Mouse (Mus musculus) adrenal gland (tissue): ENCODE measurements around the gene Gpr18.
"Not testable (repeated sequence)": the region's sequence is repeated elsewhere in the genome, so short reads cannot be mapped to it uniquely, and the experiment has no call there.

Experiments used
- intact Hi-C: fragments of 180-260 bp; cut with DNase I; formaldehyde crosslinking; loops from one replicate; pipeline ENCODE4 v1.15.1; 2025

The Gpr18 gene

DNA sequence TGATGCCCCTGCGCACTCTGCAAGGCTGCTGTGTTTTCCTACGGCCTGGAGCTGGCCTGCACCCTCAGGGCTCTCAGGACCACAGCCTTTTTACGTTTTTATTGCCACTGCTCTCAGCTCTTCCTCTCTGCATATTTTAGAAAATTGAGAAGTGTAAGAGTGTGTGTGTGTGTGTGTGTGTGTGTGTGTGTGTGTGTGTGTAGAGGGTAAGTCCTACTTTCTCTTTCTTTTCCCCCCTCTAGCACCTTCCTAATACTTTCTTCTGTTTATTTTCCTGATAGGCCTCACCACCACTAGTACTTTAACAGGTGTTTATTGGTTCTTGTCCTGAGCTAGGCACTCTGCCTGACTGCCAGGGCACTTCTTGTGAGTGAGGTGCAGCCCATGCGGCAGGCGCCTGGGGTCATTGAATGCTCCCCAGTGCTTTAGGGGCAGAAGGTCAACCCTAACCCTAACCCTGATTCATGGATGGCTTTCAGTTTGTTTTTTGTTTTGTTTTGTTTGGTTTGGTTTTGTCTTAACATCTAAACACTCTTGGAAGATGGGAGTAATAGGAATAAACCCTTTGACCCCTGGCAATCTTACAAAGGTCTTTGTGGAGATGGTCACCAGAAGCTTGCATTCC, 21.0 kb downstream of the Gpr18 start:
- intact Hi-C loops, result no loop called here

DNA sequence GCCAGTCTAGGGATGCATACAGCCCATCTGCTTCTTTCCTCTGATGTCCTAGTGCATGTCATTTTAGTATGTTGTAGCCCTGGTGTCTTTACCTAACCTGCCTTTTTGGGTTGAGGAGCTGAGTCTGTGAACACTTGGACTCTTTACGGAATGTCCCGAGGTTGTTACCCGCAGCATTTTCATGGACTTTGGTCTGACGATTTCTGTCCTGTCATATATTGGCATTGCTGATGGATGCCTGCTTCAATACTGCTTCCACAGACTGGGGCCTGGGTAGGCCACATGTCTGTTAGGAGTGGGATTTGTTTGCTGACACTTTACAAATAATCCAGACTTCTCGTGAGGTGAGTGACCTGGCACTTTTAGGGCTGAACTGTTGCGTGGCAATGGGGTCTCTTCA, 21.8 kb downstream of the Gpr18 start:
- intact Hi-C loops, result no loop called here

DNA sequence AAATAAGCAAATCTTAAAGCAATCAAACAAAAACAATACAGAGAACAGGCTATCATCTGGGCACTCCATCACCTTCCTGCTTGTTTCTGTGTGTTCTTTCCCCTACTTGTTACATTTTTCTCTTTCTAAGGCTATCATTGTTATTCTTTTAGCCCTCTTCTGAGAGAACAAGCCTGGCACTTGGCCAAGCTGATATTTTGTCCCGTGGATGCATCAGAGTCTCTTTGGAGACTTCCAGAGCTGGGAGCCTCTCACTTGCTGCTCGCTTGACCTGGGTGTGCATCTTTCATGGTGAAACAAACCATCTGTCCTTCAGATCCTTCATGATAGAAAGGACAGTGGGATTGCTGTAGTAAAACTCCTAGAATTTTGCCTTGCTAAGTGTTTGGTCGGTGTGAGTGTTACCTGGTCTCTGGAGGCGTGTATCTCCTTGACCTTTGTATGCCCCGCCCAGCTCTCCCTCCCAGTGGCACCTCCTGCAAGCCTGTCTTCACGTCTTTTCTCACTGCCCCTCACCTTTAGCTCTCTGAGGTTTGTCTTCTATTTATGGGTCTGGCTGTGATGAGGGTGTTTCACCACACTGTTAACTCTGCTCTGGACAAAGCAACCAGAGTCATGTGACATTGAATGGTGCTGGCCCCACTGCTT, 31.3 kb downstream of the Gpr18 start:
- intact Hi-C loops, result no loop called here

DNA sequence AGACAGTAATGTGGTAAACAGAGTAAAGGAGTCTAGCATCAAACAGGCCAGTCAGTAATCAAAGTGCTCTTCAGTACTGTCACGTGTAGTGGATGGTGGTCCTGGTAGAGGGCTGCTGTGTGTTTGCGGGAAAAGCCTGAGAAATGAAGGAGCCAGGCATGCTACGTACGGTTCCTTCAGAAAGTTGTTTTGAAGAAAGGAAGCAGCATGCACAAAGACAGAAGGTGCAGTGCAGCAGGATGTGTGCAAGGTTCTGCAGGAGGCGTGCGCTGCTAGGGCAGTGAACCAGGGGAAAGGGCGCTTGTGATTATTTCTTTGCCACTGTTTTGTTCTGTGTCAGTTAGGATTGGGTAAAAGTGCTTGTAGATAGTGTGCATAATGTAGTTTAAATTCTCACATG, 34.4 kb downstream of the Gpr18 start:
- intact Hi-C loops, result no loop called here

- intact Hi-C loops, result no loop called here
Measured at GRCm38 (mm10) chr14:121879266-121879840, 36.2 kb downstream of the Gpr18 start.

DNA sequence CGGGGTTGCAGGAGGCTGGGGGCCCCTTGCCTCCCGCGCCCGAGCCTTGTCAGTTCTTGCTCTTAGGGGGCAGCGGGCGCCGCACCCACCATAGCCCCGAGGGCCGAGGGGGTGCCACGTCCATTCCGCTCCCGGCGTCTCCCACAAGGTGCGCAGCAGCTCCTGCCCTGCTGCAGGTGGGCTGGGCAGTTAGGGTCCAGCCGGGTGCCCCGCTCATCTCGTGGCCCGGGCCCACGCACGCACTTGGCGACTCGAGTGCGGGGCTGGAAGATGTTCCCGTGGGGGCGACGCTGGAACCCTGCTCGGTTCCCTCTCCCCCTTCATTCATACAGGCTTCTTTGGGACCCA, 36.7 kb downstream of the Gpr18 start:
- intact Hi-C loops, result no loop called here

DNA sequence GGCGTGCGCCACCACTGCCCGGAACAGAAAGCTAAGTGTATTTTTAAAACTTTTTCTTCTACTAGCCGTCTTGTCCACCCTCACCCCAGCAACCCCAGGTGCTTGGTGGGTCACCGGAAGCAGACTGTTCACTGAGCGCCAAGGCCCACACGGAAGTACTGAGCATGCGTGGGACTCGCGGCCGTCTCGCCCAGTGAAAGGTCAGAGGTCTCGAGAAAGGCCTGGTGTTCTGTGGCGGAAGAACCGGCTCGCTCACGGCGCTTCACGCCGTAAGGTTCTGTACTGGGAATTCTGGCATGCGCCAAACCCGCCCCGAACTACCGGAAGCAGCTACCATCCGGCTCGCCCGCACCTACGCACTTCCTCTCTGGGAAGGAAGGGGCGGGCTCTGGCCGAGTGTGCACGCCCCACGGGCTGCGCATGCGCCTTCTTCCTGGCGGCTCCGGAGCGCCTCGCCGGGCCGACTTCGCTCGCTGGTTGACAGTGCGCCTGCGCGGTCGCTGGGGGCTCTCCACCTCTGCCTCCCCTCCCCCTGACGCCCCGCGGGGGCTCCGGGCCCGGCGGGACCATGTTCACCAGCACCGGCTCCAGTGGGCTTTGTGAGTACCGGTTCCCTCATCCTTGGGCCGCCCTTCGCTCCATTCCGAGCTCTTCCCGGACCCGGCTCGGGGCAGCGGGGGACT, 37.3 kb downstream of the Gpr18 start, which contains the start of gene Ubac2:
Ubac2 (plus strand) TSS at position 445 of the 683 bp plus-strand sequence.
- intact Hi-C loops, result no loop called here

DNA sequence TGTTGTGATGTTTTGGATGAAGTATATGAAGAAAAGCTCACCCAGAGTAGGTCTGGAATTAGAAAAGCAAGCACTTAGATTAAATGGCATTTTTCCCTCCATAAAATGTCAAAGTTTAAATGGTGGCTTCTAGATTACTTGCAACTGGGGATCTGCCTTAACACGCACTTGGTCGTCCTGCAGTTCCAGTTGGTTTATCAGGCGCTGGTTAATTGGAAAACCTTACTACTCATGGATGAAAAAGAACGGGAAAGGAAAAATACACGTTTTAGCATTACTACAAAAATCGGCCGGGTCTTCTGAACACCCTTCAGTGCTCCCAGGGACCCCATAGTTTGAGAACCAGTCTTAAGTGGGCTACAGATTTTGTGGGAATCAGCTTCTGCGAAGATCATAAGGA, 37.9 kb downstream of the Gpr18 start:
- intact Hi-C loops, result no loop called here

DNA sequence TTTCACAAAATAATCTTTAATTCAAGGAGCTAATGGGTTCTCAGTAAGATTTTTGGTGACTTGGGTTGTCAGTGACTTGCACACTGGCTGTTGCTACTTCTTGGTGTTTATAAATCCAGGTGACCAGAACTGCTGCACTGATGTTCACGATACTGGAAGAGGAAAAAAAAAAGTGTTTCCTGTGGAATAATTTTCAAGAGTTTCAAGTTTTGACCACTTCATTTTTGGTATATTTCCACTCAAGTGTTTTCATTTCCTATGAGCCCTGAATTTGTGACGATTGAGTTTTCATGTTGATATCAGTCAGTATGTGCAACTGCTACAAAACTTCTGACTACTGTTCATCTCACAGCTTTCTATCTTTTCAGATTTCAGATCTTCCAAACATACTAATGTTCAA, 38.7 kb downstream of the Gpr18 start:
- intact Hi-C loops, result no loop called here

- intact Hi-C loops, result not testable (repeated sequence)
Measured at GRCm38 (mm10) chr14:121876190-121876589, 39.4 kb downstream of the Gpr18 start.

DNA sequence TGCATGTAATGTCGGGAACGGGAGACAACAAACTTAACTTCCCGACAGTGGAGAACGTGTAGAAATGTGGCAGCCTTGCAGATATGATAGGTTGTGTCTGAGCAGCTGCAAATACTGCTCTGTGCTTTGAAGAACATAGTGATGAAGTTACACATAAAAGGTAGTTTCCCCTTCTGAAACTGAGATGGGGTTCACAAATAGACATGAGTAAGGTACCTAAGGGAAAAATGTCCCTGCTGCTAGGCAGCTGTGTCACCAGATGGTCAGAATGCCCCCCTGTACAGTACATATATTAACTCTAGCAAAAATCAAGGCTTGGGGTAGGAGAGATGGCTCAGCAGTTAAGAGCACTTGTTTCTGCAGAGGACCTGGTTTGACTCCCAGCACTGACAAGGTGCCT, 41.9 kb downstream of the Gpr18 start:
- intact Hi-C loops, result no loop called here

DNA sequence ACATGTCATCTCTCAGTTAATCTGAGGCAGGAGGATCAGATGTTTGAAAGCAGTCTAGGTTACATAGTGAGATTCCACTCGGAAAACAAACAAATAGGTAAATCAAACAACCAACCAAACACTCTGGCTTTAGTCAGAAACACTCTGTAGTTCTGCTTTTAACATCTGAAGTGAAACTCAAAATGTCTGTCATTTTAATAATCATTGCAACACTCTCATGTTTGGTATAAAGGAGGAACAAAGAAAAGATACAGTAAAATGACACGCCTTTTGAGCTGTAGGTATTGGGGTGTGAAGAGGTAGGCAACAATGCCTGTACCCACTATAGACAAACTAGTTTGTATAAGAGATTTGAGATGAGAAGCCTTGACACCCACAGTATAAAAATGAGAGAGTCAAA, 42.4 kb downstream of the Gpr18 start:
- intact Hi-C loops, result no loop called here

GRCm38 (mm10) chr14:121872760-121873159, 42.8 kb downstream of the Gpr18 start:
- intact Hi-C loops, result no loop called here

DNA sequence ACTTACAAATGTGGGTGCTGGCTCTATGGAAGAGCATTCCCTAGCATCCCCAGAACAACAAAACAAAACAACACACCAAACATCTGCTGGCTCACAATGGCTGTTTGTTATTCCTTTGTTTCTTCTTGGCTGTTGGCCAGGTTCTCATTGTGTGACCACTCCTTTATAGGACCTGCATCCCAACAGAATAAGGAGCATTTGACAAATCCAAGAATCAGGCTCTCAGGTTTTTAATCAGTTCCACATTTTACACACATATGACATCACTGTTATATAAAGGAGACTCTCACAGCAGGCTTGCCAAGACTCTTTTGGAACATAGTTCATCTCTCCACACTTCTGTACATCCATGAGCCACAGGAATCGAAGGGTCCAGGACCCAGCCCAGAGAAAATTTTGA, 46.5 kb downstream of the Gpr18 start:
- intact Hi-C loops, result no loop called here

DNA sequence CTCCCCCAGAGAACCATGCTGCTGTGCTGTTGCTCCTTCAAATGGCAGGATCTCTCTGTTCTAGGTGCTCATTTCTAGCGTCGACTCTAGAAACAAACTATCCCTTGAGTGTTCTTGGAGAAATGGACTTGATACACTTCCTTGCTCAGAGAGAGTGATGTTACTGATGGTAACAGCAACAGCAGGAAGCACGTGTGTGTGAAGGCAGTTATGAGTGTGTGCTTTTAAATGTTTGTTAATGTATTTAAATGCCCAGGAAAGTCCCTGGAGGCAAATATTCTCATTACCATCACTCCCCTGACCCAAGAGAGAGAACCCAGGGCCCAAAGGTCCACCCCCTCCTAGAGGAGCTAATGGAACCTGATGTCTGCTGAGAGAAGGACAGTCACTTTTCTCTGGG, 49.0 kb downstream of the Gpr18 start:
- intact Hi-C loops, result no loop called here

- intact Hi-C loops, result loop anchor here (2.0 kb wide), 1 partner anchor 56 kb away; no protein-coding TSS in a partner anchor
Measured at GRCm38 (mm10) chr14:121865162-121865561, 50.4 kb downstream of the Gpr18 start.
